Mouse (Mus musculus): ENCODE data around the gene Agap1.

Gene Agap1

DNA sequence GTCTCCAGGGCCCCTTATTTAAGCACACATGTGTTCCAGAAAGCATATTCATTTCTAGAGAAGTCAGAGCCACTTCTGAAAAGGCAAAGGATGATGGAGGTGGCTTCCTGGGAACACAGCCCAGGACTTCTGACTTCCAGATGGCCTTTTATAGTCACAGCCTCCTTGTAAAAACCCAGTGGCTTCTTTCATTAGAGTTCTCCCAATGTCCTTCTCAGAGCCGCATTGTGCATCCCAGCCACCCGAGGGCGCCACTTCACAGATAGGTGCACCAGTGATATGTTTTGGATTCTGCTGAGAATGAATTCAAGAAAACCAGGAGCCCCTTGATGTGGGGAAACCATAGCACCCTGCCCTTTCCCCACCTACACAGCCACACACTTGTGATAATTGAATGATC, 404.6 kb downstream of the Agap1 start:
- DNase-seq = peak; percentile 31 to 79

DNA sequence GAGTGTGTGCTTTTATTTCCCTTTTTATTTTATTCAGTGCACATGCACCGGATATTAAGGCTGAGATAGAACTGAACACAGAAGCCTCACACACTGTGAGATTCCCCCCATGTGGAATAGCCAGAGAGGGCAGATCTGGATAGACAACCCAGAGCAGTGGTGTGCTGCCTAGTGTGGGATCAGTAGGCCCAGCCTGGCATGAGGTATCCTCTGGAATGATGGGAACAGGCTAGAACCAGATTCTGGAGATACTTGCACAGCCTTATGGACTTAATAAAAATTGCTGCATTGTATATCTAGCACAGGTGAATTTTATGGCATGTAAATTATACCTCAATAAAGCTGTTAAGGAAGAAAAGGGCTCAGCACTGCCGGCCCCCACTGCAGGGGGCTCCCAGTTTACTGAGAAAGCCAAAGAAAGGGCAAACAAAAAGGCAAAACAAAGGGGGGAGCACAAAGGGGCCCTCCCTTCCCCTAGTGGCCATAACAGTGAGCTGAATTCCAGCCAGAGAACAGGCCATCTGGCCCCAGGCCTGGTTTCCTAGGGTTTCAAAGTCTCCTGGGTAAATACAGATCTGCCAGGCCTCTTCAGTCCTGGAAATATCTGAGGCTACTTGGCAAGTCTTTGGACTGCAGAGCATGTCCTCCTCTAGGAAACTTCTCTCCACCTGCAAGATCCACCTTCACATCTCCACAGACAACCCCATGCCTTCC, 405.6 kb downstream of the Agap1 start:
- peak; percentile 29 to 53 for DNase-seq

DNA sequence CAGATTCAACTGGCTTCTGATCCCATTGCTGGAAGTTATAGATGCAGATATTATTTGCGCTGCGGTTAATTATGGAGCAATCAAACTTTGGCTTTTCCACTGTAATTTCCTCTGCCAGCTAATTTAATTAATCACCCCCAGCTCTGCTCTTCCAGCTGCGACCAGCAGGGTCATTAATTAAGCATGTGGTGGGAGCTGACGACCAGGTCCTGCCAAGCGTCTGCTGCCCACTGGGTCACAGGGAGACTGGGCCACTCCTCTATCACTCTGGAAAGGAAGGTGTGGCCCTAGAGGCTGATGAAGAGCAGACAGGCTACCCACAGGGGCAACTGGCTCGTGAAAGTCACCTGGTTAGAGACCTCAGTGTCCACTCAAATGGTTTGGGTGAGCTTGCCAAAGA, 411.2 kb downstream of the Agap1 start:
- DNase-seq = no peak

DNA sequence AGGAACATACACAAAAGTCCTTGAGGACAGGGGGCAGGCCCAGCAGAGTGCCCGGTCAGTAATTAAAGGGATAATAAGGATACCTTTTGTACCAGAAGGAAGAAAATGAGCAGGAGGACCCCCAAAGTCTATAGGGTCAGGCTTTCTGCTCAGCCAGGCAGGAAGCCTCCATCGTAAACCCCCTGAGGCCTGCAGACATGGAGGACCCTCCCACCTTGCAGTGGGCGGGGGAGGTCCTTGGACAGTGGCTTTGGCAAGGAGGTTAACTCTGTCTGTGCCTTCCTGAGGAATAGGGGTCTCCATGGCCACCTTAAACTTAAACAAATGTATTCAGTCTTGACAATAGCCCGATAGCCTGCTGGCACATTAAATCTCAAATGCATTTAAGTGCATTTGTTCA, 413.2 kb downstream of the Agap1 start:
- no peak for DNase-seq

DNA sequence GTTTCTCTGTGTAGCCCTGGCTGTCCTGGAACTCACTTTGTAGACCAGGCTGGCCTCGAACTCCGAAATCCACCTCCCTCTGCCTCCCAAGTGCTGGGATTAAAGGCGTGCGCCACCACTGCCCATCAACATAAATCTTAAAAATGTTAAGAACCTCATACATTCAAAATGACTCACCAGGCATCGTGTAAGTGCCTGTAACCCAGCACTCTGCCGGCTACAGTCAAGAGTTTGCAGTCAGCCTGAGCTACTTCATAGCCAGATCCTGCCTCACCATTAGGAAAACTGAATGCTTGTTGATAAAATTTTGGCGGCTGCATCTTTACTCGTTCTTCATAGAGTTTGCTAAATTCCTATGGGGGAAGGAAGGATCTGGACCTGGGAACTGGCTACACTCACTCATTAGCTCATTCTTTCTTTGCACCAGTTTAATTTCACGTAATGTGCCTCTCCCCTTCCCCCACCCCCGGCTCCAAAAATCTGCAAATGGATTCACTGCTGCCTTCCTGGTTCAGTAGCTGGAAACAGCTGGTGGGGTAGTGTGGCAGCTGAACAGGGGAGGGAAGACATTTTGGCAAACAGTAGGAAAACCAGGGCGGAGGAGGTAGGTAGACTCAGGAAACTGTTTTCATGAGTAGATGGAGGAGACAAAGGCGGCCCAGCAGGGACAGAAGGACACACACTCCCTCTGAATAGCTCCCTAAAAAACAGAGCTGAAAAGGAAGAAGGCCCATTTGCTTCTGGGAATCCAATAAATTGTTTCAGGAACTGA, 415.7 kb downstream of the Agap1 start:
- DNase-seq = no peak

DNA sequence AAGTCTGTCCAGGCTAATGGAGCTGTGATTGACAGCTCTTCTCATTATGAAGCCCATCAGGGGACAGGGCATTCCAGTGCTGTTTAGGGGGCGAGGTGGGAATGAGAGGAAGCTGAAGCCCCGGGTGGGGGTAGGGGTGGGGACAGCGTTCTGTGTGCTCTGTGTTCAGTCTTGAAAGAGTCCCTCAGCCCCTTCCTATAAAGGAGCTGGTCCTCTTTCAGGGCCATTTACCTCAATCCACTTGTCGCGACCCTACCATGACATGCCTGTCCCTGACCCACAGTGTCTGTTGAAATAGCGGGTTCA, 416.3 kb downstream of the Agap1 start:
- no peak for DNase-seq

DNA sequence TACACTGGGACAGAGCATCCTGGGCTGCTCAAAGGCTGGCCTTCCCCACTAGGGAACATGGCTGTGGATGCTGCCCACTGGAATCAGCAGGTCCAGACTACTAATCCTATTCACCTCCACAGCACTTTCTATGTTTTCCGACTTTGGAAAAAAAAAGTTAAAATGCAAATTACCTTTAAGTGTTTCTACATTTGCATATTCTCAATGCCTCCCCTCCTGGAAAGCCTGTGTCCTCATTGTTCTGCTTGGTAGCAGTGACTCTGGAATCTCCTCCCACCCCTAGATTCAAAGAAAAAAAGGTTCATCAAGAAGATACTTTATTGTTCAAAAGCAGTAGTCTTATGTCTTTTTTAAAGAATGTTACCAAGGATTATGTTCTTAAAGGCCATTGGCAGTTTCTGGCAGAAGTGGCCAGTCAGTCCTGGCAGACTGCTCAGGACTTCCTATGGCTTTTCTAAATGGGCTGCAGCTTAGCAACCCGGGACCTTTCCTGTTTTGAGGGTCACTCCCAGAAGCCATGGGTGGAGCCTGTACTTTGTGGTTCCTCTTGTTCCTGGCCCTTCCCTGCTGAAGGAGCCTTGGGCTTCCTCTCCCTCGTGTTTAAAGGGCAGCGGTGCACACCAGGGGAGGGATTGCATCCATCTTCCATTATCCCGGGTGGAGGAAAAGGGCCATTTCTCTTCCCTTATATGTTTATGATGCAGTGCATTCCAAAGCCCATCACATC, 421.9 kb downstream of the Agap1 start:
- peak; percentile 65 to 77 for DNase-seq

DNA sequence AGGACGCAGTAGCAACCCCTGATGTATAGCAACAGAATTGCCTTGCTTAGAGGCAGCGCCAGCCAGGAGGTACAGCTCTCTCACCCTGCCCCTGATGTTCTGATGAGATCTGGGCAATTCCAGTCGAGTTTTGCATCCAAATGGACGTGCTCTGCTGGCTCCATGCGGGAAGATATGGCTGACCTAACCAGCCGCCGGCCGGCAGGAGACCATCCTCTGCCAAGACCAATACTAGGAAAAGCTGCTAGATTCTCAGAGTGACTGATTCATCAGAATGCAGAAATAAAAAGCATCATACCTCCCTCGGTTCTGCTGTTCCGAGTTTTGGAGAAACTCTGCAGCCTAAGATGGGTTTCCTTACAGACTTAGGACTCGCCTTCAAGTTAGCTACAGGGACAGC, 423.9 kb downstream of the Agap1 start:
- DNase-seq = no peak

DNA sequence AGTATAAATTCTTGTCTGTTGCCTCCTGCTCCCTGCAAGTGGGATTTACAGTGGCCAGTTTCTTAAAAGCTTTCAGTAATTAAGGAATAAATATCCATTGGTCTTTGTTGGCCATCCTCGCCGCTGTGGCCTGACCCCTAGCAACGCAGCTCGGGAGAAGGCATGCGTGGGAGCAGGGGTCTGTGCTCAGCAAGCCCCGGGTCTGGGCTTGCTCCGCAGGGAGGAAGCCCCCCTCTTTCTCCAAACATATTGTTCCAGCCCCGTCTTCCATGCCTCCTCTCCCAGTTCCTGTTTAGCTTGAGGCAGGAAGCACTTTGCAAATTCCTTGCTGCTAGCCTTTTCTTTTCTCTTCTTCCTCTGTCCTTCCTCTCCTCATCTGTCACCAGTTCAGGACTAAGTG, 425.6 kb downstream of the Agap1 start:
- no peak for DNase-seq

DNA sequence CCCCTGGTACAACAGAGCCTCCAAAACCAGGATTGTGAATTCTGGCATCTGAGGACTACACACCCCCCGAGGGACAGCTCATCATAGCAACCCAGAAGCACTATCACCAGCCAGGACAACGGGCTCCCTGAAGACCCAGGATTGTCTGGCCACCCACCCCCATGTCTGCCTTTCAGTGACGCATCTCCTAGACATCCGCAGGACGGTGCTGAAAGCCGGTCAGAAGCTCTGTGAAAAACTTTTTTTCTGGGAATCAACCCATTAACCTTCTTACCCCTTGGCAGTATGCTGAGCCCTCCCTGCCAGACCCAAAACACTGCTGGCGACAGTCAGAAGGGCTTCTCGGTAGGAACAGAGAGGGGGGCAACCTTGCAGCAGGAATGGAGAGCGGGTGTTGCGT, 426.2 kb downstream of the Agap1 start:
- no peak for DNase-seq

DNA sequence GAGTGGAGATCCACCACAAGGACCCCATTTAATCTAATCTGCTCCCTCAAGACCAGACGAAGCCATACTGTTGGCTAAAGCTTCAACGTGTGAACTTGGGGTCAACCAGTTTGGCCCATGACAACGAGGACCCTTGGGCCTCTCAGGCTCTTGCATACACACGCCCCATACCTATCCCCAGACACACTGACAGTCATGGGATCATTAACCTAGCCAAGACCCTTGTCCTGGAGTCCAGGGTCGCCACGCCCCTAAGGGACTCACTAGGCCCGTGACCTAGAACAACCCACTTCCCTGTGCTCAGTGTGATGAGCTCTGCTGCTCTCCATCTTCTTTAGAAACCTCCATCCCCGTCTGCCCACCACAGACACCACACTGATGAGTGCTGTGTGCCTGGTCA, 429.7 kb downstream of the Agap1 start:
- no peak for DNase-seq

DNA sequence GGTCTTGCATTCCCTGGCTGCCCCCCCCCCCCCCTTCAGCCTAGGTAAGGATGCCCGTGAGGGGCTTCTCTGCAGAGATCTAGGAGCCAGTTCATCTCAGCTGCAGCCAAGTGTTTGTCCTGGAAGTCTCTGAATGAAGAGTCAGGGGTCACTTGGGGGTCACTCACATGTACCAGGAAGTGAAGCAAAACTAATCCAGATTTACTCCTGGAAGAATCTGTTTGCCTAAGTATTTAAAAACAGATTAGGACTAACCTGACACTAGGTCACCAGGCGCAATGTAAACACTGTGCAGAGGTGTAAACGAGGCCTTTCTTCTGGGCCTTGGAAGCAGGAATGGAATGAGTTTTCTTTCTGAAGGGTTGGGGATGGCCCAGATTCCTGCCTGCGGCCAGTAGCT, 431.1 kb downstream of the Agap1 start:
- peak; percentile 17 to 21 for DNase-seq

DNA sequence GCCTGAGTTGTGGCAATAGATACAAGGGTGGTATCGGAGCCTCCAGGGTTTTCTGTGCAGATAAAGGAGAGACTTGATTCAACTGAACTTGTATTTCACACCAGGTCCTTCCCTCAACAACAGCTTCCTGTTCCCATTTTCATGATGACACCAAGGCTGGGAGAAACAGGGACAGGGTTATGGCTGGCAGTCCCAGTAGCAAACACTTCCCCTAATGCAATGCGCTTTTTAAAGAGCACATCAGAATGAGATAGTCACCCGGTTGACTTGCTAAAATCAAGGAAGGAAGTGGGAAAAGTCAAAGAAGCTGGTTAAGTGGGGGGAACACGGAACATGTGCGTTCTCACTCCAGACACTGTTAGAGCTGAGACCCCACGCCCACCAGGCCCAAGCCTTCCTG, 436.8 kb downstream of the Agap1 start:
- DNase-seq = no peak

DNA sequence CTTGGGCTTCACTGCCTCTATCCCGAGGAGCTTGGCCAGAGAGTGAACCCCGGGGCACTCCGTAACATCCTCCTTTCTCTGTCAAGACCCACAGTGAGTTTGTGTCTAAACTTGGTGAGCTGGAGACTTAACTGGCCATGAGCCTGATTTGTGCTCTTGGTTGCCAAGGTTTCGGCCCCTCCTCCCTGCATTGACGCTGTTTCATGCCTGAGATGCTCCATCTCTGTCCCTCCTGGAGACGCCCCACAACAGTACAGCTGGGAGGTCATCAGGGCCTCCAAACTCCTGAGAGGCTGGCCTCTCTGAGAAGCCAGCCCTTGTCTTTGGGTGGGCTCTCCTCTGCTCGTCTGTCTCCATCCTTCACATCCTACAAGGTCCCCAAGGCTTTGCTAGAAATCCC, 437.7 kb downstream of the Agap1 start:
- no peak for DNase-seq

DNA sequence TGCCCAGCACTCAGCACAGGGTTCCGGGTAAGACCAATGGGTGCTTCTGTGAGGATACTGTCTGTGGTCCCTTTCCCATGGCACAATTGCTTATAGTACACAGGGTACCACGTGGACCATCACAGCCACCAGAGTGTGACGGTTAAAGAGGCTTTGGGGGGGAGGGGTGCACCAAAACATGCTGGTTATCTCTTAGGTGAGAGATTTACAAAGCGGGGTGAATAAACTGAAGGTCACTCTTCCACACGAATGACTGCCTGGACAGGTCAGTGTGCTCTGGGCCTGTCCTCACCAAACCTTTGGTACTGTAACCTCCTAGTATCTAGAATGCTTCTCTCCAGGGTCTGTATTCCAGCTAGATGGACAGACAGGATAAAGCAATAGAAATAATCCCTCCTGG, 441.2 kb downstream of the Agap1 start:
- peak; percentile 18 to 48 for DNase-seq

DNA sequence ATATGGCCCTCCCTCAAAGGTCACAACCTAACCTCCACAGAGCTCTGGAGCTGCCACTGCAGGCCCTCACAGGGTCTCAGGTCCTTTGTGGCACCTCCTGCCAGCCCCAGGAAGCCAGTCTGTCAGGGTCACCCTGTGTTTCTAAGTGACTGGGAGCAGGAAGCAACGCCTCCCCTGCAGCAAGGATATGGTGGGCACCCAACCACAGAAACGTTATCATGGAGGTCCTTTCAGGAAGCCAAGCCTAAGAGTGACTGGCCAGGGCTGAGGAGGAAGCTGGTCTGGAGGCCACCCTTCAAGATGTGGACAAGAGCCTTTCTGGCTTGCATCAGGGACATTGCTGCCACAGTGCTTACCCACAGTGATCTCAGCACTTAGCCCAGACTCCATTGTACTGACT, 444.4 kb downstream of the Agap1 start:
- DNase-seq = no peak

DNA sequence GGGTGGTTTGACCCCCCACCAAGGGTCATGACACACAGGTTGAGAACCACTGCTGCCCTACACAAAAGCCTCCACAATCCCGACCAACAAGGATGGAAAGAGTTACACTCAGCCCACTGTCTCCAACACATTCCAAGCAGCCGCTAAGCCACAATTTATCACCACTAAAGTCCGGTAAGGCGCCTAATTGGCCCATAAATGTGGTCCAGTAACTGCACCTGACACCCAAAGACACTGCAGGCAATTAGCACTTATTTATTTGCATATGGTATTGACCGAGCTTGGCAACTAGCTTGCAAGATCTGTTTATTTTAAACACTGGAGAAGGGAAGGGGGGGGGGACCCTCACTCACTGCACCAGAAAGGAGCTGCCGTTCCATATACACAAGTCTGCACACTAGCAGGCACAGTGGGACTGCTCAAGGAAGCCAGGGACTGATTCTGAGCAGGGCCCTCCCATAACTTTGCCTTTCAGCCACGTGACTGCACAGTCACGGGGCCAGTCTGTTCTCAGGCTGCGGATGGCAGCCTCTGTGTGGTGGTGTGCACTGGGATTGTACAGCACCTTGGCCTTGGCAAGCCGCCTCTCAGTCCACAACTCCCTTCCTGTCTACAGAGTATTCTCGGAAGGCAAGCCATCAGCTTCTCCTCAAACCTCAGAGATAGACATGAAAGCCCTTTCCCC, 445.3 kb downstream of the Agap1 start:
- DNase-seq = peak; percentile 21 to 68

DNA sequence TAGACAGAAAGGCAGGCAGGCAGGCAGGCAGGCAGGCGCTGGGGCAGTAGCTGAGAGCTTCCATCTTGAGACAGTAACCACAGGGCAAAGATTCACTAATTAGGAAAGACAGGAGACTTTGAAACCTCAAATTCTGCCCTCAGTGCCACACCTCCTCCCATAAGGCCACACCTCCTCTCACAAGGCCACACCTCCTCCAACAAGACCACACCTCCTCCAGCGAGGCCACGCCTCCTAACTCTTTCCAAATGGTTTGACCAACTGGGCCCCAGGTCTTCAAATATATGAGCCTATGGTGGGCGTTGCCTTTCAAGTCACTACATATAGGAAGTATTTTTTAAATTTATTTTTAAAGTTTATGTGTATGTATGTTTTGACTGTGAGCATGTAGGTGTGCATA, 446.8 kb downstream of the Agap1 start:
- no peak for DNase-seq

DNA sequence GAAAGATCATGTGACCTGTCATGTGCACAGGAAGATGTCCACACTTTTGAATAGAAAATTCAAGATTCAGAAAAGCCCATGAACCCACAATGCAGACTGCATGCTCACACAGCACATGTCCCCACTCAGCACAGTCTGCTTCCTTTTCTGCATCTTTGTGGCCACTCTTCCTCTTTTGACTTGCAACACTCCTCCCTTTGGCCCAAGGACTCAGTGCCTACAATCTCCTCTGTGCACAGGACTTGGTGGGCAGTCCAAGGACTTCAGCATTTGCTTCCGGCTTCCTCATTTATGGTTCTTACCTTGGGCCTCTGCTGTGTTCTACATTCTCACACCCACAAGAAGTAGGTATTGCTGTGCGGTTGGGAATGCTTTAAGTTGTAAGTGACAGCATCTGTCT, 447.6 kb downstream of the Agap1 start:
- DNase-seq = no peak

DNA sequence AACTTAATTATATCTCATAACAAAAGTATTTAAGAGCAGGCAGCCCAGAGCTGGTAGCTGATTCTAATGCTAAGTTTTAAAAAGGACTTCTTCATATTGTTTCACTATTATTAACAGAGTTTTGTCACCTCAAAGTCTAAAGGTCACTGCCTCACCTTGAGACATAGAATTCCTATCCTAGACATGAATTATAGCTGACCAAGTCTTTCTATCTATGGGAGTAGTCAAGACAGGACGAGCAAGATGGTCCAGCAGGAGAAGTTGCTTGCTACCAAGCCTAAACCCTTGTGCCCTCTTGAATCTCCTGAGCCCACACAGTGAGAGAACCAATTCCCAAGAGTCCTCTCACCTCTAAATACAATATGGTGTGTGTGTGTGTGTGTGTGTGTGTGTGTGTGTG, 448.0 kb downstream of the Agap1 start:
- no peak for DNase-seq

DNA sequence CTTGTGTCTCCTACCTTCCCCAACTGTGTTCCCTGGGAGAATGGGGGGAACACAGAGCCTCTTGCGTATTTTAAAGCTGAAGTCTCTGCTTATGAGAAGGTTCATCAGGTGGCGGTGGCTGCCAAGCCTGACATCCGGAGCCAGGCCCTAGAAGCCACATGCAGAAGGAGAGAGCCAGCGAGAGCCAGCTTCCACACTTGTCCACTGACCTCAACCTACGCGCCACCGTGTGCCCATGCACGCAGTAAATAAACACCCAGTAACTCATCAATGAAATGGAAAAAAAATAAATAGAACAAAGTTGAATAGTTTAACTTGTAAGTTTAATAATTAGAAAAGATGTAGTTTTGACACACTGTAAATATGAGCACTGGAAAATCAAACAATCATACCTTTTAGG, 455.2 kb downstream of the Agap1 start:
- peak in 1 of 2 experiments; percentile 36 for DNase-seq

DNA sequence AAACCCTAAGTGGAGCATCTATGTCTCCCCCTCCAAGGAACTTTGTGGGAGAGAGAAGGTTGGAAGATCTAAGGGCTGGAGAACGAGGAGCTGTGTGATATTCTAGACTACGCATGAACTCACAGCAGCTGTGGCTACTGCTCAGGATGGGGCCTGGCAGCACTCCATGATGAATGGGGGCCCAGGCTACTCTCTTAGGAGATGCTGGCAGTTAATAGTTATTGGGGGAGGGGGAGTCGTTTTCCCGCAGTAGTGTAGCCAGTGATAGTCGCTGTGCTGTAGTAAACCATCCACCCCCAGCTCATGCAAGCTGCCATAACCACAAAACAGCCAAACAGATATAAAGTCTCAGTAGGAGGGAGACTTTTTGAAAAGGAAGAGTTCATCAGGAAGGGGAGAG, 457.8 kb downstream of the Agap1 start:
- no peak for DNase-seq

DNA sequence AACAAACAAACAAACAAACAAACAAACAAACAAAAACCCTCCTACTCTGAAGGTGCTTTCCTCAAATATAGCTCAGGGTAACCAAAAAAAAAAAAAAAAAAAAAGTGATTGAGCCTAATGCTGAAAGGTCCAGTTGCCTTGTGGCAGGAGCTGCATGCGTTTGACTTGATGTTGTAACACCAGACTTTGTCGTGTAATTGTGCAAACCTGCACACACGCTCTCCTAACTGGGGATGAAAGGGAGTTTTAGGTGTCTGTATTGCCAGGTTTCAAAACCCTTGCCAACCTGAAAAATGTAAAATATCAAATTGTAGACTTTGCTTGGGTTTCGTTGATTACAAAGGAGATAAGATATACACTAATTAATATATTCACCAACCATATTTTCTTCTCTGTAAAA, 459.0 kb downstream of the Agap1 start:
- no peak for DNase-seq

DNA sequence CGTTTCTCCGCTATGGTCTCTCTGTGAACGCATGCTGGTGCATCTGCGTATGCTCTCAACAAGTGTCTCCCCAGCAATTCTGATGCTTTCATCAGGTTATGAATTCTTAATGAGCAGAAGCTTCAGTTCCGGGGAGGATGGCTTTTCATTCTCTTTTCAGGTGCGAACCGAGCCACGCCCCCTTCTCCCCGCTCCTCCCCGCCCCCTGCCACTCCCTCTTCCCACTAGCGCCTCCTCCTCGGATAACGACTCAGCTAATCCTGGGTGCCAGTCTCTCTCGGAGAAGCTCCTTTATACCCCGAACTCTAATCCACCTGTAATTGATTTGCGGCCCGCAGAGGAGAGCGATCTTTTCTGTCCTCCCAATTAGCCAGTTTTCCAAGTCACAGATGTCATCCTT, 463.5 kb downstream of the Agap1 start:
- DNase-seq = no peak
